Mouse (Mus musculus): ENCODE measurements around the gene Chchd6.

Gene Chchd6

DNA sequence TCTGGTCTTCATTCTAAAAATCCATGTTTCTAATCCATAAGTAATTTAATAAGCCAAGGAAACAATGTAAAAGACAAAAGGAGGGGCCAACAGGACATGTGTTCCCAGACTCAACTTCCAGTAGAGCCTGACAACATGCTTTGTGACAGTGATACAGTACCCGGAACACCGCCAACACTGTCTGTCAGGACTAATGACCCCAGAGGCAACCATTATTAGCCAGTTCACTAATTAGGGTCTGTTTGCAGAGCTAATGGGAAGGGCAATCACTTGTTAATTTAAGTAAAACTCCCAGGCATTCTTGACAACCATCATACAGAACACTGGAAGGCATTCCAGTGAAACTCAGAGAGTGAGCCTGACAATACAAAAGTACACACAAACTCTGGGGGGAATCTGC lies 193.0 kb downstream of the Chchd6 start:
- DNase-seq, result no peak

- no peak for DNase-seq
These were observed 195.9 kb downstream of the Chchd6 start for GRCm38 (mm10) chr6:89399564-89399963.

DNA sequence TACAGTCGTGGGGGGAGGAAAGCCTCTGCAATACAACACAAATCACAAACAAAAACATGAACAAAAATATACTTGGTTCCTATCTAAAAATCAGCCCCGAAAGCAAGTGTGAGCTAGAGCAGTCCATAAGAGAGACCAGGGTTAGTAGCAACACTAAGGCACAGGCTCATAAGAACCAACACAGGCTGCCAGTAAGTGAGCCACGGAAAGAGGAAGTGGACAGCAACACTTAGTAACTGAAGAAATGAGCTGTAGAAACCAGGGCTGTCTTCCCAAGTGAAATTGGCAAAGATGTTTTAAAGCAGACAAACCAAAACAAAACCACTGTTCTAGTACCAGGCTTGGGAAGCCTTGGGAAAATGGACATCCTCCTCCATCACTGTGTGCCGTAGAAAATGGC lies 197.5 kb downstream of the Chchd6 start:
- no peak for DNase-seq

DNA sequence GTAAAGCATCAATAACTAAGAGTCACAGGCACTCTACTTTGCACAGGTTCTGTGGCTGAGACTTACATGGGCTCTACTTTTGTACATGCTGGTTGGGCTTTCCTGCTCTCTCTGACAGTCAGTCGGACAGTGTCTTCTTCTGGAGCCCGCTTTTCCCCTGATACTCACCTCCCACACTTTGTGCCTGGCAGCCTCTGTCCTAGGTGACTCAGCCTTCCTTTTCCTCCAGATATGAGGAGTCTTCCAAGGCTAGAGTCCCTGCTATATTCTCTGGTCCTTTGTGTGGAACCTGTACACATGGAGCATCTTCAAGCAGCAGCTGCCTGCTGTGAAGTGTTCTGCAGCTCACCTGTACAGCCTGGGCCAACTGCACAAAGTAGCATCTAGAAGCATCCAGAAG lies 201.6 kb downstream of the Chchd6 start:
- no peak for DNase-seq

DNA sequence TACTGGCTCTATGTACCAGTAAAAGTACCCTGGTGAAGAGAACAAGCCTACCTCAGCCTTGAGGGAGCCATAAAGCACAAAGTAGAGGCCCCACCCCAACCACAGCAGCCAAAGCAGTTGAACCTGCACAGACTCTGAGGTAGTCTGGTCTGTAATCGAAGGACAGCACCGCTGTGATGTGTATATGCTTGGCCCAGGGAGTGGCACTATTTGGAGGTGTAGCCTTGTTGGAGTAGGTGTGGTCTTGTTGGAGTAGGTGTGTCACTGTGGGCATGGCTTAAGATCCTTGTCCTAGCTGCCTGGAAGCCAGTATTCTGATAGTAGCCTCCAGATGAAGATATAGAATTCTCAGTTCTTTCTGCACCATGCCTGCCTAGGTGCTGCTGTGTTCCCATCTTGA lies 203.2 kb downstream of the Chchd6 start:
- DNase-seq, result no peak

DNA sequence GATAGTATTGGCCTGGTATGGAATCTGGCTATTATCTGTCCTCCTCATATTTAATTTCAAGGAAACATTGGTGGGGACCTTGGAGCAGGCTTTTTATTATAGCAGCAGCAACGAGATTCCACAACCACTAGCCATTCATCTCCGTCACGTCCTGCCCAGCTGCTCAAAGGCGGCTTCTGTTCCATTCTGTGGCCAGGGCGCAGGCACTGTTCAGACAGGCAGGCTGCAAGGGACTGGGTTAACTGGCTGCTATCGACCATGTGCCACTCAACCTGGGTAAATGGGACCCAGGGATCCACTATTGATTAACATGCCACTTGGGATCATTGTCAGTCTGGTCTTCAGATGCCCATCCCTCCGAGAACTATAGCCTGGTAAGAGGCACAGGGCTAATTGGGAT lies 205.7 kb downstream of the Chchd6 start:
- DNase-seq, result no peak

DNA sequence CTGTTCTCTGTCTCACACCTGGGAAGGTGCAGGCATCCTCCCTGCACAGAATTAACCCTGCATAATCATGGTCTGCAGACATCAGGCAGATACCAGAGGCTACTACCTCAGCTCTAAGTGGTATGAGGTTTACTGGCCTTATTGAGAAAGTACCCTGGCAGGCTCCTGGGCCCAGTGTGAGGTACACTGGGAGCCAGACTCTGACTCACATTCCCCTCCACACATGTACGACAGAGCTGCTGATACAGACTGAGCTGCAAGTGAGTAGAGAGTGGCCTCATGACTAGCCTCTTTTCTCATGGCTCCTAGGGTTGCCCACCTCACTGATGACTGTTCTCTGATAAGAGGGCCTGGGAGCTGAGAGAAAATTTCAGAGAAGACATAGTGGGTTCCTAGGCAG lies 208.5 kb downstream of the Chchd6 start:
- DNase-seq, result no peak

GRCm38 (mm10) chr6:89384699-89385098 lies 210.8 kb downstream of the Chchd6 start:
- no peak for DNase-seq

DNA sequence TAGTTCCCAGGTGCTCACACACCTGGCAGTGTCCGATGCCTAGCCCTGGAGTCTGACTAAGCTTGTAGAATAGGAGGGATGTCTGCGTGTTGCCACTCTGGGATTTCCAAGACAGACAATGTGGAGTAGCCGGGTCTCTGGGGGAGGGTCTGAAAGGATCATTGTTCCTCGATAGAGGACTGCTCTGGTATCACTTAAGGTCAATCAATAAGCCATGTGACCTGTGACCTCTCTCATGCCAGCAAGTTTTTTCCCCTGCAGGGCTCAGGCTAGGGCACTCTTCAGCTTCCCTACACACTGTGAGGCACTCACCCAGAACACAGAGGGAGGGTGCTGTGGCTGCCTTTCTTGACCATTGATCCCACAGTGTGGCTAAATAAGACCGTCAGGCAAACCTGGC lies 213.6 kb downstream of the Chchd6 start:
- no peak for DNase-seq

DNA sequence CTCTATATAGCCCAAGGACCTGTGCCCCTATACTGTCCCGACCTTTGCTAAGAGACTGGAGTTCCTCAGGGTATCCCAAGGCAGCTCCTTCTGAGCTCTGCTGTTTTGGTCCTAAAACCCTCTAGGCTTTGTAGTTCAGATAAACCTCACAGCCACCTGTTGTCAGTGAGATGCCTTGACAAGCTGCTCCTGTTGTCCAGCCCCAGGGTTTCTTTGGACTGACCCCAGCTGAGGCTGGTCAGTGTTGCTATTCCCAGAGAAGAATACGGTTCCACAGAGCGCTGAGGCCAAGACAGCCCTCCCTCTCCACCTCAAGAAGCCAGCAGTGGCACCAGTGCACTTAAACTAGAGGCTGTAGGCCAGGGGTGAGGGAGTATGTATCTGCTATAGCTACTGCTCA lies 214.3 kb downstream of the Chchd6 start:
- DNase-seq, result no peak

GRCm38 (mm10) chr6:89380751-89381150 lies 214.7 kb downstream of the Chchd6 start:
- DNase-seq, result no peak

DNA sequence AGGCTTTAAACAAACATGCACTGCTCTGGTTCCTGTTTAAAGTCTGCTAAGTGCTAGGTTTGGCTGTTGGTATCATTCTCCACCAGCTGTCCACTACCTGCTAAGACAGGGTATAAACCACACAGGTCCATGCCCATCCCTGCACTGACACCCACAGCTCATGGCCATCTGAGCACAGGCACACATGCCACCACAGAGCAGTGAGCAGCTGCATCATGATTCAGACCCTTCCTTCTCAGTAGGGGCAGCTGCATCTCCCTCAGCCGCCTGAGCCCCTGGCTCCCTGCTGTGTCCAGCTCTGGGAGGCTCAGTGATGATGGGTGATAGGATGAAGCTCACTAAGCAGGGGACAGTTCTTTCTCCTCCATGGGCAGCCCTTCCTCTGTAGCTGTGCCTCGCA lies 217.2 kb downstream of the Chchd6 start:
- no peak for DNase-seq

DNA sequence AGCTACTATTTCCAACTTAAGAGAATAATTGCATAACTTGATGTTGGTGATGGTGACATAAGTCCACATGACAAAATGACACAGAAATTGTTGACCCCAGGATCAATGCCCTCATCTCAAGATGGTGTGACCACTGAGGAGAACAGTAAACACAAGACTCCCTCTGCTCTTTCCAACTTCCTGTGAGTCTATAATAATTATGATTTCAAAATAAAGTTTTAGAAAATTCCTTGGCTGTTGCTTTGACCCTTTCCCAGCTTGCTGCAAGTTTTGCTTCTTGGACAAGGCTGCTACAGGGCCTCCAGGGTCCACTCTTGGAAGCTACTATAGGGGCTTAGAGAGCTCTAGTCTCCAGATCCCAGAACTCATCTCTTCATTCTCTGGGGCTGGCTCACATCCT lies 226.6 kb downstream of the Chchd6 start:
- DNase-seq, result no peak

DNA sequence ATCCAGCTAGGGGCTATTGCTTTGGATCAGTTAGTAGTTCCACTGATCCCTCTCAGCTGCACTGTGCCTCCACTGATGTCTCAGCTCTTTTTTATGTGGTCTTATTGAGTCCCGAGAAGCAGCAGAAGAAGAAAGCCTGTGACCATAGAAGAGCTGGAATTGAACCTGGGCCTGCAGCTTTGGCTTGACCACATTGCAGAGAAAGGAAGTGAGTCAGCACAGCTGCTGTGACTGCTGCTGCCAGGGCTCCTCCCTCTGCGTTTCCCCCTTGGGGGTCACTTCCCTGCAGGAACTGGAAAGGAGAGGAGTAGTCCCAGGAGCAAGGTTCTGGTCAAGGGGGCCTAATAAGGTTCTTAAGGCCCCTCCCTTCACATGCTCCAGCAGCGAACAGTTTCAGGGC lies 231.1 kb downstream of the Chchd6 start:
- DNase-seq, result no peak

DNA sequence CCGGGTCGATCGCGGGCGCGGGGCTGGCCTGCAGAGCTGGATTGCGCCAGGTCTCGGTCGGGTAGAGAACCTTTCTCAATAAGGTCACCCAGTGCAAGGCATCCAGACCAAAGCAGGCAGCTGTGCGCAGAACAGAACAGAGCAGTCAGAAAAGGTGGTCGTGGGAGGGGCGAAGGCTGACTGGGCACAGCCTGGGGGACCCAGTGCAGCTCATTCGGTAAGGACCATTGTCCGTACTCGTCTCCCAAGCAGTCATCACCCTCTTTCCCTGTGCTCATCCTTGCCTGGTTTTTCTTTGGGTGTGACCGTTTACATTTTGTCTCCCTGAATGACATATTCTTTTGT lies 232.4 kb downstream of the Chchd6 start:
- DNase-seq, result no peak

DNA sequence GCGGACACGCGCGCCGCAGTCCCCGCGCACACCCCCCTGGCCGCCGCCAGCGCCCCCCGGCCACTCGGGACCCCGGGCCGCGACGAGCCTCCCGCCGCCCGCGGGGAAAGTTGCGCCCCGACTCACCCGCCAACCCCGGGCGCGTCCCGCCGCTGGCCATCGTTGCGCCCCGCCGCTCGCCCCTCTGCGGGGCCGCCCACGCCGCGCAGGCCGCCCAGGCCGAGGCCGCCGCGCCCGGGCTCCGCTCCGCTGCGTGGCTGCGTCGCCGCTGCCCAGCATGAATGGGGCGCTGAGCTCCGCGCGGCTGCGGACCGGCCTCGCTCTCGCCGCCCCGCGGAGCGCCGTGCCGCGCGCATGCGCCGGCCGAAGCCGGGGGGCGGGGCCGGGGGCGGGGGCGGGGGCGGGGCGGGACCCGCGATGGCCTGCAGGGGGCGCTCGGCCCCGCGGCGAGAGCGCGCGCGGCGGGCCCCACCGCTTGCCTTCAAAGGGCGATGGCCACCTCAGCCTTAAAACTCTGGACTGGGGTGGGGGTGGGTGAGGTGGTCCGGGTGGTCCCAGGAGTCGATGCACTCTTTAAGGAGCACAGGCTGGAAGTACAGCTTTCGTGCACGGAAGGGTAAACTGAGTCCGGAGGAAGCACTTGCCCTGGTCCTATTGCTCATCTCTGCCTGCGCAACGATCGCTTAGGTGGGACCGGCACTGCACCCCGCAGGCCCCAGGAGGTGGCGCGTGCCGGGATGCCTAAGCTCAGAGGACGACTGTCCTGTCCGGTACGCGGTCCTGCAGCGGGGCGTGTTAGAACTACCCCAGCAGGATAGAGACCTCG lies 233.0 kb downstream of the Chchd6 start, which contains the start of gene Plxna1:
Gene Plxna1 (minus strand): TSS at position 340 of the 826 bp plus-strand sequence.
- DNase-seq, result peak; percentile 44

GRCm38 (mm10) chr6:89361418-89362280 lies 233.8 kb downstream of the Chchd6 start:
- peak; percentile 39 for DNase-seq

- no peak for DNase-seq
These were observed 234.6 kb downstream of the Chchd6 start for GRCm38 (mm10) chr6:89360709-89361417.

- DNase-seq, result no peak
These were observed 235.4 kb downstream of the Chchd6 start for GRCm38 (mm10) chr6:89359771-89360708.

- DNase-seq, result no peak
These were observed 236.3 kb downstream of the Chchd6 start for GRCm38 (mm10) chr6:89359192-89359591.

DNA sequence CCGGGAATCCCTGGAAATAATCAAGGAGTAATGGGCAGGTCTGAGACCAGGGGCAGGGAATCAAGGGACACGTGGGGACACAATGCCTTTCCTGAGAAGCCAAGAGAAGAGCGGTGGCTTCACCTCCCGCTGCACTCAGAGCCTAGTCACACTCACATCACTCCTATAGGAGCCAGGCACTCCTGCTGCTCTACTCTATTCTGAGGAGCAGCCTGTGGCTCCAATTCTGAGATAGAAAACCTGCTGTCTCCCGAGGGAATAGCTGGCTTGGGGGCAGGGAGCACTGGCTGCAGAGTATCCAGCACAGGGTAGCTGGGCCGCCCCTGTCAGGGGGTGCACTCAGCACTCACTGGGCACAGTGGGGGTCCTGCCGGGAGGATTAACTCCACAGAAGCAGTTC lies 239.8 kb downstream of the Chchd6 start:
- DNase-seq, result no peak

DNA sequence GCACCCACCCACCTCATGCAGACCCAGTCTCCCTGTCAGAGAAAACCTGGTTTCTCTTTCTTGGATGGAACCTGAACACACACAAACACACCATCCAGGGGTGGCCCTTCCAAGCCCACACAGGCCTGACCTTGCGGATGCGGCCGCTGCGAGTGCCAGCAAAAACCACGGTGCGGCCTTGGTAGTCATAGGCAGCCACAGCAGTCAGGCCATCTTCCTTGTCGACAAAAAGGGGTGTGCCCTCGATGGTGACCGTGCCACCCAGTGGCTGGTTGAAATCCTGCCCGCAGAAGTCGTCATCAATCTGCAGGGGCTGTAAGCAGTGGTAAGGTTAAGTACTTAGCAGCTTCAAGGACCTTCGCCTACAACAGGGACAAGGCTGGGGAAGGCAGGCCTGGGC lies 240.7 kb downstream of the Chchd6 start:
- no peak for DNase-seq

All from kidney, adult 9 months (tissue).